Mouse (Mus musculus) CH12.LX (cell line): ENCODE measurements around the gene Dnah17.

Experiments
- BHLHE40 ChIP-seq: IDR thresholded peaks from 2 replicates; pipeline ENCODE4 v1.6.1; 2011; ENCODE audit warnings: mild to moderate bottlenecking, low read depth, low read length, improper control_type of control experiment
- CTCF ChIP-seq, 2 experiments: IDR thresholded peaks in 1 of 2; conservative IDR thresholded peaks in 1 of 2; 2 replicates each; pipeline ENCODE4 v1.5.1; 2011 to 2012; ENCODE audit warnings: low read depth in 2 of 2, low read length in 2 of 2, improper control_type of control experiment in 1 of 2, inconsistent platforms in 1 of 2, mild to moderate bottlenecking in 1 of 2, moderate library complexity in 1 of 2
- EP300 ChIP-seq: IDR thresholded peaks from 2 replicates; pipeline ENCODE4 v1.6.1; 2011; ENCODE audit warnings: low read length, improper control_type of control experiment
- KAT2A ChIP-seq: IDR thresholded peaks from 2 replicates; pipeline ENCODE4 v1.6.1; 2012; ENCODE audit warnings: low read length, improper control_type of control experiment, inconsistent platforms; ENCODE audit not compliant: insufficient replicate concordance
- NELFE ChIP-seq: IDR thresholded peaks from 2 replicates; pipeline ENCODE4 v1.6.1; 2011; ENCODE audit warnings: low read depth, low read length, improper control_type of control experiment
- POLR2A ChIP-seq: IDR thresholded peaks from 2 replicates; pipeline ENCODE4 v1.6.1; 2011; ENCODE audit warnings: low read depth, mild to moderate bottlenecking, improper control_type of control experiment, low read length
- ZNF384 ChIP-seq: IDR thresholded peaks from 2 replicates; pipeline ENCODE4 v1.6.1; 2012; ENCODE audit warnings: low read depth, low read length, improper control_type of control experiment, inconsistent platforms

DNA sequence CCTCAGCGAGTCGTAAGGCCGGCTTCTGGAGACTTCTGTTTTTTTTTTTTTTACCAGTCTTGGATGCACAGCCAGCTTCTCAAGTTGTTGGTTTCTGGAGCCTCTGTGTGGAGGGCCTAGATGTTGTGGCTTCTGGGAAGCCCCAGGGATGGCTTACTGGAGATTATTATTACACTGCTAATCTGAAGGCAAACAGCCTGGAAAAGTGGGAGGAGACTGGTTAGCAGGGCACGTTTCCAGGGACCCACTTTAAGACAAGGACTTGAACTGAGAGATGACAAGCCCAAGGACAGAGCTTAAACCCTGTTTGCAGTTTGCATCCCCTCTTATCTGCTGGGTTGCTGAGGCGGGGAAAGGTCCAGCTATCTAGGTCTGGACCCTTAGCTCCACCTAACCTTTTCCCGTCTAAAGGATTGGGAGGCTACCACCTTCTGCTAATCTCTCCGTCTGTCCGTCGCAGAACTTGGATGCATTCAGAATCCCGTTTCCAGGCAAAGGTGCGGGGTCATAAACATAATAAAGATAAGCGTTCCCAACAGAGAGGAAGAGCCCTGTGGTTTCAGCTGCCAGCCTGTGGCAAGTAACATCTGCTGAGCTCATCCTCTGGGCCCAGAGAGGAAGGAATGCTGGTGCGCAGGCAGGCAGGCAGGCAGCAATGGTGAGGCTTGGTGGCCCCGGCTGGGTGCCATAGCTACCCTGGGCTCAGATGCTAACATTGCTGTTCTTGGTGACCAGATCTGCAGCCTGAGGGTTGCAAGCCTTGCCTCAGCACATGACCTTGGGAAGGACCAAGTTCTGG is 155.9 kb downstream of the Dnah17 start:
- TF ChIP-seq ZNF384: no peak
- TF ChIP-seq NELFE: no peak
- TF ChIP-seq KAT2A: no peak
- no peak for TF ChIP-seq CTCF (conservative IDR thresholded peaks at IDR 0.05 in 1 of 2, IDR thresholded peaks at IDR 0.05 in 1 of 2; ENCODE audit: low read depth in 2 of 2, low read length in 2 of 2)
- TF ChIP-seq POLR2A: no peak
- no peak for TF ChIP-seq BHLHE40
- TF ChIP-seq EP300: no peak
